Comparison of ENCODE assay signal across 8 mouse cellular contexts in the genomic region with DNA sequence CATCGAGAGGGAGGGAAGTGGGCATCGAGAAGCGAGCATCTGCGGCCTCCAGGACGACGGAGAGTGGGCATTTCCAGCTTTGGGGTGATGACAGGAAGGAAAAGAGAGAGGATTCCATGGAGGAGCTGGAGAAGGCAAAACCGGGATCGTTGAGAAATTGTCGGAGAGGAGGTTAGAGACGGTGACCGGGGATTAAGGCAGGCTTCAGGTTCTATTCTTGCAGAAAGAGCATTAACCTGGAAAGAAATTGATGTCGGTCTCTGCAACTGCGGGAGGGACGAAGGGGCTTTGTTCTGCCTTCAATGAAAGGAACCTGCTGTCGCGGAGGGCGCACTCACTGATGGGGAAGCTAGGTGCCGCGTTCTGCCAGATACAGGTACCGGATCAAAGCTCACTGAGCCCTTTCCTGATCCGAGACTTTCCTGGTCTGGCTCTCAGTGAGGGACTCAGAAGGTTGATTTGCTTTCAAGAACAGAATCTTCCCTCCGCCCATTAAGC. TPM values are rescaled to one million over a fixed set of nuclear protein-coding genes. Genes with fewer than 3 reads are reported as not detected.
DNase-seq lines count a peak whose midpoint lies in the region; ATAC-seq lines count a peak whose summit lies in the region.

No protein-coding gene starts in this region.

- peak overlapping the region; percentile 24 for H3K9ac ChIP-seq in kidney, embryonic 14.5 days (ENCODE audit: low read depth, low read length)
- H3K9ac ChIP-seq in liver, embryonic 15.5 days: no peak overlapping the region

- H3K4me2 ChIP-seq in kidney, embryonic 14.5 days (replicated peaks; ENCODE audit: low read depth, low read length): peak overlapping the region; percentile 49
- peak overlapping the region; percentile 61 for H3K4me2 ChIP-seq in liver, embryonic 15.5 days

- WGBS in kidney, embryonic 14.5 days: 0% methylated on average over 22 of the region's 22 CpGs
- under 1% methylated on average over 22 of the region's 22 CpGs for WGBS in forebrain, embryonic 10.5 days
- WGBS in liver, embryonic 15.5 days (ENCODE audit: insufficient replicate concordance): 1% methylated on average over 22 of the region's 22 CpGs

- H3K27ac ChIP-seq in kidney, embryonic 14.5 days (ENCODE audit: low read depth, low read length): no peak overlapping the region
- H3K27ac ChIP-seq in forebrain, embryonic 10.5 days: peak overlapping the region; percentile 44; the same call in 1 of the 2 replicates
- H3K27ac ChIP-seq in liver, embryonic 15.5 days (replicated peaks): no peak overlapping the region

- peak overlapping the region; percentile 31 for H3K4me3 ChIP-seq in kidney, embryonic 14.5 days (ENCODE audit: low read length)
- H3K4me3 ChIP-seq in forebrain, embryonic 10.5 days: peak overlapping the region; percentile 59
- peak overlapping the region; percentile 30; the same call in 1 of the 2 replicates for H3K4me3 ChIP-seq in liver, embryonic 15.5 days (replicated peaks)

- no peaks in the 10 kb centered on the region for H3K9me3 ChIP-seq in kidney, embryonic 14.5 days (ENCODE audit: control insufficient read depth, low read length)
- no peaks in the 10 kb centered on the region for H3K9me3 ChIP-seq in forebrain, embryonic 10.5 days
- no peaks in the 10 kb centered on the region for H3K9me3 ChIP-seq in liver, embryonic 15.5 days (replicated peaks)

- no peaks in the 10 kb centered on the region for H3K4me1 ChIP-seq in kidney, embryonic 14.5 days (ENCODE audit: control insufficient read depth, insufficient read depth, low read length)
- peaks cover 18% of the 10 kb centered on the region for H3K4me1 ChIP-seq in forebrain, embryonic 10.5 days
- peaks cover 10% of the 10 kb centered on the region for H3K4me1 ChIP-seq in liver, embryonic 15.5 days (replicated peaks)

- ATAC-seq in kidney, embryonic 14.5 days (ENCODE audit: low FRiP score, low TSS enrichment): no peak
- ATAC-seq in liver, embryonic 15.5 days (ENCODE audit: insufficient read depth): no peak

- no peaks in the 10 kb centered on the region for H3K36me3 ChIP-seq in kidney, embryonic 14.5 days (ENCODE audit: control insufficient read depth, insufficient read depth, low read length)
- no peaks in the 10 kb centered on the region for H3K36me3 ChIP-seq in forebrain, embryonic 10.5 days (replicated peaks)
- H3K36me3 ChIP-seq in liver, embryonic 15.5 days (replicated peaks): no peaks in the 10 kb centered on the region

- DNase-seq in kidney, postnatal 14 days: no peak
- DNase-seq in R1 (ENCODE audit: low read depth, low spot score): peak; percentile 31
- DNase-seq in forebrain, embryonic 10.5 days (ENCODE audit: extremely low spot score, low spot score): peak; percentile 16
- no peak for DNase-seq in urinary bladder, postnatal 14 days (ENCODE audit: low spot score)
- DNase-seq in adrenal gland, adult (ENCODE audit: inconsistent age in 2 of 2, low spot score in 1 of 2): no peak
- DNase-seq in kidney, adult 8-10 months: no peak

- H3K27me3 ChIP-seq in kidney, embryonic 14.5 days (ENCODE audit: control insufficient read depth, insufficient read depth, low read length): peaks cover 32% of the 10 kb centered on the region
- peaks cover 45% of the 10 kb centered on the region for H3K27me3 ChIP-seq in forebrain, embryonic 10.5 days (ENCODE audit: poor library complexity, severe bottlenecking)
- H3K27me3 ChIP-seq in liver, embryonic 15.5 days: peaks cover 63% of the 10 kb centered on the region

RNA-seq across cellular contexts. Expression of a gene that starts 0.7 kb away (rescaled TPM):
- 17.5 and 18.0 TPM in 2 replicates for polyA plus RNA-seq in kidney, embryonic 14.5 days (2014; fragmentation: Nextera tagmentation; extraction: Ambion mirVana)
- 1.5 and 2.4 TPM in 2 replicates for polyA plus RNA-seq in forebrain, embryonic 10.5 days (2016; fragmentation: Nextera tagmentation; extraction: Ambion mirVana)
- polyA plus RNA-seq in liver, embryonic 15.5 days (2015; fragmentation: Nextera tagmentation; extraction: Ambion mirVana): 0.06 and 0.18 TPM in 2 replicates

RNA-seq across cellular contexts. Expression of a gene that starts 41.2 kb away (rescaled TPM):
- polyA plus RNA-seq in kidney, embryonic 14.5 days (2014; fragmentation: Nextera tagmentation; extraction: Ambion mirVana): 77.5 and 80.4 TPM in 2 replicates
- polyA plus RNA-seq in forebrain, embryonic 10.5 days (2016; fragmentation: Nextera tagmentation; extraction: Ambion mirVana): 90.7 and 91.4 TPM in 2 replicates
- polyA plus RNA-seq in liver, embryonic 15.5 days (2015; fragmentation: Nextera tagmentation; extraction: Ambion mirVana): 33.1 and 33.2 TPM in 2 replicates

RNA-seq across cellular contexts. Expression of a gene that starts 41.8 kb away (rescaled TPM):
- 27.1 and 36.4 TPM in 2 replicates for polyA plus RNA-seq in kidney, embryonic 14.5 days (2014; fragmentation: Nextera tagmentation; extraction: Ambion mirVana)
- polyA plus RNA-seq in forebrain, embryonic 10.5 days (2016; fragmentation: Nextera tagmentation; extraction: Ambion mirVana): 33.9 and 34.8 TPM in 2 replicates
- 5.2 and 5.7 TPM in 2 replicates for polyA plus RNA-seq in liver, embryonic 15.5 days (2015; fragmentation: Nextera tagmentation; extraction: Ambion mirVana)

Comparison
In these comparisons a context has a peak if more than half of its experiments do, and no peak if none do; other contexts are left out.
1. DNase-seq: peak in R1 (single experiment) and forebrain, embryonic 10.5 days (single experiment); none in kidney, postnatal 14 days (single experiment), urinary bladder, postnatal 14 days (single experiment), adrenal gland, adult (0 of 2) and kidney, adult 8-10 months (0 of 2).
2. Peak in every context shown above with its lines, with median percentiles within 50 percentile points of each other: H3K4me3 ChIP-seq.